Mouse (Mus musculus) forebrain, embryonic 16.5 days (tissue): ENCODE measurements at regions not wholly inside any gene's neighbourhood (a gene's known extent, or its start where the extent isn't known, plus 50 kb on each side); places are given as distances from the start of the nearest gene placed in this dataset.

Source experiments
- ATAC-seq: fragments of 200-750 bp; cut with Nextera tagmentation; 2 replicates; pipeline ENCODE4 v1.8.0; 2017; ENCODE audit warnings: mild to moderate bottlenecking, moderate library complexity
- H3K27ac ChIP-seq: fragments of 300-500 bp; sonication (generic); 2 replicates; pipeline ENCODE4 v1.5.1; 2014; ENCODE audit warnings: low read length, control low read depth
- H3K27me3 ChIP-seq: fragments of 300-500 bp; sonication (generic); replicated peaks from 2 replicates; pipeline ENCODE4 v1.6.1; 2014; ENCODE audit warnings: low read length; ENCODE audit not compliant: control insufficient read depth, insufficient read depth
- H3K36me3 ChIP-seq: fragments of 300-500 bp; sonication (generic); 2 replicates; pipeline ENCODE4 v1.6.1; 2014; ENCODE audit not compliant: control insufficient read depth, insufficient read depth
- H3K4me1 ChIP-seq: fragments of 300-500 bp; sonication (generic); replicated peaks from 2 replicates; pipeline ENCODE4 v1.6.1; 2014; ENCODE audit warnings: low read length; ENCODE audit not compliant: control insufficient read depth, insufficient read depth
- H3K4me2 ChIP-seq: fragments of 300-500 bp; sonication (generic); 2 replicates; pipeline ENCODE4 v1.6.1; 2014; ENCODE audit warnings: mild to moderate bottlenecking, low read length, control low read depth
- H3K4me3 ChIP-seq: fragments of 300-500 bp; sonication (generic); replicated peaks from 2 replicates; pipeline ENCODE4 v1.5.1; 2014; ENCODE audit warnings: mild to moderate bottlenecking, low read length, control low read depth
- H3K9ac ChIP-seq: fragments of 300-500 bp; sonication (generic); replicated peaks from 2 replicates; pipeline ENCODE4 v1.6.1; 2014; ENCODE audit warnings: low read depth, low read length, control low read depth
- H3K9me3 ChIP-seq: fragments of 300-500 bp; sonication (generic); 2 replicates; pipeline ENCODE4 v1.6.1; 2016; ENCODE audit warnings: low read length; ENCODE audit not compliant: control insufficient read depth
- WGBS: fragments of 180-500 bp; shearing (Covaris S2); extraction: QIAGEN DNeasy Blood & Tissue Kit; methylation state at CpG from one replicate; pipeline ENCODE4 v1.1.7; 2014; 5-methylcytosine and 5-hydroxymethylcytosine counted together

DNA sequence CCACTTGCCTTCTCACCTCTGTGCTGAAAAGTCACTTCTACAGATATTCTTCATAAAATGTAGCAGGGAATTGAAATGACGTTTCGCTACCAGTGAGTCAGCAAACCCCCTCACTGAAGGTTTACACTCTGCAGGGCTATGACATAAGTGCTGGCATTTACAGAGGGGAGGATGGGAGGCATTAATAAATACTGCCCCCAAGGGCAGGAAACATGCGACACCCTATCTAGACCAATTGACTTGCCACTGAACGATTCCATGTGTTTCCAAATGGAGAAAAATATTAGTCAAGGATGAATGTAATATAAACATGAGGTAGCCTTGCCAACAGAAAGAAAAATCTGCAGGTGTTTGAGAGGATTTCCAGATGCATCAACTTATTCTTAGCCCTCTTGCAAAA lies 465.5 kb downstream of the Ipo11 start:
- H3K4me3 ChIP-seq, result no peak overlapping the region
- ATAC-seq, result no peak
- H3K9me3 ChIP-seq, result no peaks in the 10 kb centered on the region
- no peak overlapping the region for H3K27ac ChIP-seq
- no peak overlapping the region for H3K9ac ChIP-seq
- no peak overlapping the region for H3K4me2 ChIP-seq
- H3K4me1 ChIP-seq, result no peaks in the 10 kb centered on the region
- H3K27me3 ChIP-seq, result no peaks in the 10 kb centered on the region
- WGBS, result 86% methylated on average over 4 of the region's 4 CpGs
- H3K36me3 ChIP-seq, result no peaks in the 10 kb centered on the region

DNA sequence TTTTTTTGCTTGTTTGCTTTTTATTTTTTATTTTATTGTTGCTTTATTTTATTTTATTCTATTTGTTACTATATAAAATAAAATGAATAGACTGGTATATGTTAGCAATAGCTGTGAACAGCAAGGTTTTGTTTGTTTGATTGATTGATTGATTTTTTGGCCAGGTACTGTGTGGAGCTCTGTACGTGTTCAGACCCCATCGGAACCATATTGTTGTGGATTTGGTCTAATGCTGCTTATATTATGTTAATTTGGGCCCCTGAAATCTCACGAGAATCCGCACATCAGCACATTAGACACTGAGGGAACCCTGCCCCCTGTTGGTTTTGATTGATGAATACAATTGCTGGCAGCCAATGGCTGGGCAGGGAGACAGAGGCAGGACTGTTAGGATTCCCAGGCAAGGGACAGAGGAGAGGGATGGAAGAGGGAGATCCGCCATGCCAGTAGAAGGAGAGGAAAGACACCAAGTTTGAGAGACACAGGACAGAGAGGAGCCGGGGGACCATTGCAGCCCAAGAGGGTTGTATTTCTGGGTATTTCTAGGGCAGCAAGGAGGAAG lies 482.3 kb downstream of the Ipo11 start:
- Histone ChIP-seq H3K4me1 (no peaks in the 10 kb centered on the region), H3K27ac (no peak overlapping the region), H3K4me2 (no peak overlapping the region), H3K9me3 (no peaks in the 10 kb centered on the region), H3K4me3 (no peak overlapping the region), H3K27me3 (no peaks in the 10 kb centered on the region), H3K9ac (no peak overlapping the region), H3K36me3 (no peaks in the 10 kb centered on the region)
- WGBS, result 62% methylated on average over 6 of the region's 6 CpGs
- ATAC-seq, result peak; percentile 40

DNA sequence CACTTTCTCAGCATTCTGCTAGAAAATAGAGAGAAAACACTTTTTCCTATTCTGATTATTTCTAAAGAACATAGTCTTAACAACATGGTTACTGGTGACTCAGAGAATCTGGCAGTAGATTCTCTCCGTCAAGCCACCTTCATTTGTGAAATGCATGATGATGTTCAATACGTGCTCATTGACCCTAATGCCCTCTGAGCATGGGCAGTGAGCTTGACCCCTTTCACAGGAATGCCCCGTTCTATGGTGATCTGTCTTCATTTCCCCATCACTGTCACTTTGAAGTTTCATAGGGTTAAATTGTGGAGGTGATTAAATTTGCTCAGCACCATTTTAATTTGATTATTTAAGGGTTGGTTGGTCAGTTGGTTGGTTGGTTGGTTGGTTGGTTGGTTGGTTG lies 504.6 kb downstream of the Ipo11 start:
- Histone ChIP-seq H3K4me3 (no peak overlapping the region), H3K27me3 (no peaks in the 10 kb centered on the region), H3K4me1 (no peaks in the 10 kb centered on the region), H3K9ac (no peak overlapping the region), H3K9me3 (no peaks in the 10 kb centered on the region), H3K27ac (no peak overlapping the region), H3K4me2 (no peak overlapping the region), H3K36me3 (no peaks in the 10 kb centered on the region)
- ATAC-seq, result no peak
- WGBS, result 69% methylated on average over 3 of the region's 3 CpGs

DNA sequence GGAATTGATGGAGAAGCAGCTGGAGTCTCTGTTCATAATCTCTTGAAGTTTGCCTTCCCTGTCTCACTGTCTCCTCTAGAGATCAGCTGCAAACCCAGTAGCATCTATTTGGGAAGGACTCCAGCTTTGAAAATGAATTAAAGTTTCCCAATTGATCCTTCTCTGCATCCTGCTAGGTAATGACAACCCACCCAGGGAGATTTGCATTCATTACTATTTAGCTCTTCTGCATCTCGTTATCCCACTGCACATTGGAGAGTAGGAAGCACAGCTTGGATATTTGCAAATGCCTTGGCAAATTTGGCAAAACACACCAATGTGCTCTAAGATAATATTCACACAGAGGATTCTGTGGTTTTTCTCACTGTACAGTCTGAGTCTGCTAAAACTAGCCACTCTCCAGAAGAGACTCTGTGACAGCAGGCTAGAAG lies 530.1 kb downstream of the Ipo11 start:
- H3K4me1 ChIP-seq, result peaks cover 7% of the 10 kb centered on the region
- no peak overlapping the region for H3K9ac ChIP-seq
- H3K27ac ChIP-seq, result peak overlapping the region; percentile 58
- no peak overlapping the region for H3K4me3 ChIP-seq
- no peak overlapping the region for H3K4me2 ChIP-seq
- no peaks in the 10 kb centered on the region for H3K36me3 ChIP-seq
- peak; percentile 92 for ATAC-seq
- no peaks in the 10 kb centered on the region for H3K27me3 ChIP-seq
- no peaks in the 10 kb centered on the region for H3K9me3 ChIP-seq
- 11% methylated on average over 1 of the region's 1 CpGs for WGBS

DNA sequence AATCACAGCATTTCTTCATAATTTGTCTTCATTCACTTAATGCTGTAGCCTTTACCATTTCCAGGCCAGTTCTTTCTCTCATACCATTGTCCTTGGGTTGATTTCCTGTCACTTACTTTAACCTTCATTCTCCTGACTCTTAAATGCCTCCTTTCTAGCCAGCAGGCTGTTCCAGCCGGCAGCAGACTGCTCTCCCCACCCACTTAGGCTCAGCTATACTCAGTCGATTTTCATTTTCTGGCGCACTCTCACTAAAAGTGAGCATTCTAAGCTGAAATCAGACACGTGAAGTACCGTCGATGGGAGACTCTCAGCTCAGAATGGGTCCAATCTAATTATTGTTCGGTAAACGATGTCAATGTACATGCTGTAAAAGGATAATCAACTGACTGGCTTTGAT lies 544.1 kb downstream of the Ipo11 start:
- WGBS, result 39% methylated on average over 8 of the region's 8 CpGs

DNA sequence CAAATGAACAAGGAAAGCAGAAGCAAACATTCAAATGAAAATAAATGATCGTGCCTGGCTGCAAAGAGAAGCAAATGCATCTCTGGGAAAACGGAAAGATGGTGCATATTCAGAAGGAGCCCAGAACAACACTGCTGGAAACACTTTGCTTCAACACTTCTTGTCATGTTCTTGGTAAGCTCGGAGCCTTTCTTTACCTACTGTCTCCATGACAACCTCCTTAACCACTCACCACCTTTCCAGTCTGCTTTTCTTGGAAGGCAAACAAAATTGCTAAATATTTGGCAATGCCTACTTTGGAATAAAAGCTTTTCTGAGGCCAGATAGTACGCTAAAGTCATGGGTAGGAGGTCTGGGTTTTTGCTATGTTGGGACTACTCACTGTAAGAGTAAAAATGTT lies 548.1 kb downstream of the Ipo11 start:
- Histone ChIP-seq H3K9me3 (no peaks in the 10 kb centered on the region), H3K4me1 (no peaks in the 10 kb centered on the region), H3K4me2 (no peak overlapping the region), H3K27ac (no peak overlapping the region), H3K27me3 (no peaks in the 10 kb centered on the region), H3K36me3 (no peaks in the 10 kb centered on the region), H3K4me3 (no peak overlapping the region), H3K9ac (no peak overlapping the region)
- 55% methylated on average over 4 of the region's 4 CpGs for WGBS
- ATAC-seq, result no peak

More for the DNA sequence above, 544.1 kb downstream of the Ipo11 start:
- H3K4me1 ChIP-seq, result no peaks in the 10 kb centered on the region
- peak; percentile 31; the same call in 1 of the 2 replicates for ATAC-seq
- no peak overlapping the region for H3K4me3 ChIP-seq
- no peak overlapping the region for H3K9ac ChIP-seq
- H3K36me3 ChIP-seq, result no peaks in the 10 kb centered on the region
- no peak overlapping the region for H3K27ac ChIP-seq
- H3K27me3 ChIP-seq, result no peaks in the 10 kb centered on the region
- no peak overlapping the region for H3K4me2 ChIP-seq
- H3K9me3 ChIP-seq, result no peaks in the 10 kb centered on the region

DNA sequence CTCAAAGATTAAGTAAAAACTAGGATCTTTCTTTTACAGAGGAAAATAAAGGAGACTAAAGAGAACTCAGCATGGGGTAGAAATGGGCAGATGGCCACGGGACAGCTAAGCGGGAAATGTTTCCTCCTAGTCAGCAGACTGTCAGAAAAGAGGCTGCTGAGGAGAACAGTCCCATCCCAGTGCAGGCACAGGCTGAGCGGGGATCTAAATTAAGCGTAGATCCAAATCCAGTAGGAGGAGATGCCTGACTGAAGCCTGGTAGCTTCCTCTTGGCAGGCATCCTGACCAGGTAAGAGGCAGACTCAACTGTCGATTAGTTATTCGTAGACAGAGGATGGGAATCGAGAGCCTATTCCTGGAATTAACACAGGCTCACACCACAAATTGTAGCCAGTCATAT lies 569.2 kb downstream of the Ipo11 start:
- 73% methylated on average over 7 of the region's 7 CpGs for WGBS
- Histone ChIP-seq H3K9me3 (no peaks in the 10 kb centered on the region), H3K4me1 (no peaks in the 10 kb centered on the region), H3K9ac (no peak overlapping the region), H3K4me3 (no peak overlapping the region), H3K27ac (no peak overlapping the region), H3K36me3 (no peaks in the 10 kb centered on the region), H3K4me2 (no peak overlapping the region), H3K27me3 (no peaks in the 10 kb centered on the region)
- no peak for ATAC-seq

DNA sequence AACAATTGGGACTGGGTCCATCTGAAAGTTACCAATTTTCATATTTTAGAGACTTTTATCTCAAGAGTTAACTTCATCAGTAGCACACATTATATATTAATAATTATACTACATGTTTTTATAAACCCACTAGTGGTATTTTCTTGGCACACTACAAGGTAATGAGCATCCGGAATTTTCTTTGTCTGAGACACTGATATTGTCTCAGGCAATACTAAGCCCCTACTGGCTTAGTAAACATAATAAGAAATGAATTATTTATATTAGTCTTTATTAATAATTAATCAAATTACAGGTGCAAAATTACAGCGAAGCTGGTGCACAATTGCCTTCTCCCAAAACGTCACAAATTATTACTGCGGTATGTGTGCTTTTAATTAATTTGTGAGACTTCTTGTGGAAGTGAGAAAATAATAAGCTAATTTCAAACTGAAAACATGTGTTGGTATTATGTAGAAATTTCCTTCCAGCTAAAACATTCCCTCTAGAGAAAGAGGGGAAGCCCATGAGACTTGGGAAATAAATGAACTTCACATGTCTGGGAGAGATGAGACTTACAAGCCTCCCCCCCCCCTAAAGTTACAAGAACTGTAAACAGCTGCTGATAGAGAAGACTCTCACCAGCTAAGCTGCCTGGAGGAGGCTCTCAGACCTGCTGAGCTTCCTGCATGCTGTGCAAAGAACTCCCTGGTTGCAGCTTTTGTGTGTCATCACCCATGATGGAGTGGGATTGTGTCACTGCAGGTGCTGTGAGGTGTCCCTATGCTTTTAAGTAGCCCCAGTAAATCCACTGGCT lies 583.9 kb downstream of the Ipo11 start:
- H3K4me1 ChIP-seq, result no peaks in the 10 kb centered on the region
- 81% methylated on average over 4 of the region's 4 CpGs for WGBS
- ATAC-seq, result no peak

DNA sequence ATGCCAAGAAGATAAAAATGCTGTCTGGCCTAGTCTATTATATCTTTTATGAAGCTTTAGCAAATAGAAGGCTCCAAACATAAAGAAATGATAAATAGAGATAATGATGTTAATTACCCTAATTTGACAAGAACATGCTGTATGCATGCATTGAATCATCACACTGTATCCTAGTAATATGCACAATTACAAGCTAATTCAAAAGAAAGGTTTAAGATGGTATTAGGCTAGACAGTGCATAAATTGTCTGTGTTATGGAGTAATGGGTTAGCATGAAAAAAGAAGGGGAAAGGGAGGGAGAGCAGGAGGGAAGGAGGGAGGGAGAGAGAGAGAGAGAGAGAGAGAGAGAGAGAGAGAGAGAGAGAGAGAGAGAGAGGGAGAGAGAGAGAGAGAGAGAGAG lies 604.7 kb downstream of the Ipo11 start:
- Histone ChIP-seq H3K27ac (no peak overlapping the region), H3K4me3 (no peak overlapping the region), H3K27me3 (no peaks in the 10 kb centered on the region), H3K9me3 (no peaks in the 10 kb centered on the region), H3K4me1 (no peaks in the 10 kb centered on the region), H3K36me3 (no peaks in the 10 kb centered on the region), H3K9ac (no peak overlapping the region), H3K4me2 (no peak overlapping the region)
- ATAC-seq, result peak; percentile 55; the same call in 1 of the 2 replicates

More for the DNA sequence above, 583.9 kb downstream of the Ipo11 start:
- Histone ChIP-seq H3K9ac (no peak overlapping the region), H3K4me2 (no peak overlapping the region), H3K9me3 (no peaks in the 10 kb centered on the region), H3K36me3 (no peaks in the 10 kb centered on the region), H3K4me3 (no peak overlapping the region), H3K27ac (no peak overlapping the region), H3K27me3 (no peaks in the 10 kb centered on the region)
